Mouse (Mus musculus) CH12F3 (cell line): ENCODE results near the gene C2cd5.
"Not testable (repeated sequence)": the region's sequence is repeated elsewhere in the genome, so short reads cannot be mapped to it uniquely, and the experiment has no call there.

Experiments used
- in situ Hi-C: fragments of 300-500 bp; cut with MboI; formaldehyde crosslinking; loops from 2 replicates; pipeline ENCODE4 v1.14.3; 2020; ENCODE audit warnings: low sequenced_read_pairs

Gene C2cd5

GRCm38 (mm10) chr6:142986706-142987105 lies 113.2 kb downstream of the C2cd5 start:
- in situ Hi-C loops: not testable (repeated sequence)

GRCm38 (mm10) chr6:142985561-142986238 lies 114.2 kb downstream of the C2cd5 start:
- in situ Hi-C loops: not testable (repeated sequence)

- in situ Hi-C loops: no loop called here
Observed at GRCm38 (mm10) chr6:142979665-142980660, 120.0 kb downstream of the C2cd5 start.

GRCm38 (mm10) chr6:142977221-142977620 lies 122.7 kb downstream of the C2cd5 start:
- in situ Hi-C loops: no loop called here

- in situ Hi-C loops: no loop called here
Observed at GRCm38 (mm10) chr6:142973289-142973688, 126.7 kb downstream of the C2cd5 start.

GRCm38 (mm10) chr6:142972205-142972604 lies 127.7 kb downstream of the C2cd5 start:
- in situ Hi-C loops: no loop called here

GRCm38 (mm10) chr6:142967407-142967806 lies 132.5 kb downstream of the C2cd5 start:
- in situ Hi-C loops: no loop called here

GRCm38 (mm10) chr6:142964531-142965385 lies 135.2 kb downstream of the C2cd5 start:
- in situ Hi-C loops: no loop called here

GRCm38 (mm10) chr6:142964076-142964530 lies 135.8 kb downstream of the C2cd5 start, which contains the start of gene St8sia1:
St8sia1 (minus strand) TSS chr6:142964452.
- in situ Hi-C loops: no loop called here

- in situ Hi-C loops: no loop called here
Observed at GRCm38 (mm10) chr6:142963480-142964075, 136.4 kb downstream of the C2cd5 start.

GRCm38 (mm10) chr6:142962881-142963280 lies 137.1 kb downstream of the C2cd5 start:
- in situ Hi-C loops: no loop called here

- in situ Hi-C loops: no loop called here
Observed at GRCm38 (mm10) chr6:142962476-142962875, 137.5 kb downstream of the C2cd5 start.

- in situ Hi-C loops: no loop called here
Observed at GRCm38 (mm10) chr6:142961721-142962455, 138.1 kb downstream of the C2cd5 start.
